Mouse (Mus musculus) MEL (cell line): ENCODE data around the gene Ezh1.

Experiments
- CTCF ChIP-seq, 3 experiments: IDR thresholded peaks in 2 of 3; conservative IDR thresholded peaks in 1 of 3; 2 replicates each; pipeline ENCODE4 v1.5.1; 2011 to 2012; ENCODE audit warnings: low read length in 3 of 3, low read depth in 2 of 3, mild to moderate bottlenecking in 2 of 3, improper control_type of control experiment in 1 of 3, inconsistent platforms in 1 of 3, mixed read lengths in 1 of 3, moderate library complexity in 1 of 3; ENCODE audit not compliant: control insufficient read depth in 1 of 3, insufficient read depth in 1 of 3, poor library complexity in 1 of 3, severe bottlenecking in 1 of 3
- ELF1 ChIP-seq: IDR thresholded peaks from 2 replicates; pipeline ENCODE4 v1.6.1; 2014; ENCODE audit warnings: low read depth, mild to moderate bottlenecking, inconsistent platforms, low read length, improper control_type of control experiment, moderate library complexity
- HCFC1 ChIP-seq: IDR thresholded peaks from 2 replicates; pipeline ENCODE4 v1.6.1; 2012; ENCODE audit warnings: low read depth, mild to moderate bottlenecking, inconsistent platforms, low read length, improper control_type of control experiment, moderate library complexity
- MAZ ChIP-seq: IDR thresholded peaks from 2 replicates; pipeline ENCODE4 v1.6.1; 2012; ENCODE audit warnings: low read depth, mild to moderate bottlenecking, inconsistent platforms, low read length, improper control_type of control experiment
- POLR2A ChIP-seq, 2 experiments: IDR thresholded peaks; 2 replicates each; pipeline ENCODE4 v1.6.1; 2011 to 2012; ENCODE audit warnings: low read length in 2 of 2, mild to moderate bottlenecking in 2 of 2, control low read depth in 1 of 2, improper control_type of control experiment in 1 of 2, low read depth in 1 of 2, moderate library complexity in 1 of 2; ENCODE audit not compliant: control insufficient read depth in 1 of 2, insufficient read depth in 1 of 2, poor library complexity in 1 of 2
- RCOR1 ChIP-seq: IDR thresholded peaks from 2 replicates; pipeline ENCODE4 v1.6.1; 2012; ENCODE audit warnings: low read depth, mild to moderate bottlenecking, inconsistent platforms, low read length, improper control_type of control experiment
- TBP ChIP-seq: IDR thresholded peaks from 2 replicates; pipeline ENCODE4 v1.8.0; 2011; ENCODE audit warnings: low read depth, low read length, improper control_type of control experiment

- TF ChIP-seq CTCF (IDR thresholded peaks at IDR 0.05 in 2 of 3, conservative IDR thresholded peaks at IDR 0.05 in 1 of 3; ENCODE audit: control insufficient read depth in 1 of 3, insufficient read depth in 1 of 3, low read depth in 2 of 3, low read length in 3 of 3, poor library complexity in 1 of 3, severe bottlenecking in 1 of 3) (no peak), TBP (no peak), RCOR1 (no peak), ELF1 (no peak), HCFC1 (no peak), POLR2A (IDR thresholded peaks at IDR 0.05; ENCODE audit: control insufficient read depth in 1 of 2, insufficient read depth in 1 of 2, low read depth in 1 of 2, low read length in 2 of 2, poor library complexity in 1 of 2) (no peak), MAZ (no peak)
Observed at GRCm38 (mm10) chr11:101167963-101168300, 58.3 kb downstream of the Ezh1 start.
